Mouse (Mus musculus) effector memory CD4-positive, alpha-beta T cell, adult 7 months (primary cell): ENCODE results near the gene Spred2. TPM values are rescaled to one million over a fixed set of nuclear protein-coding genes. Genes with fewer than 3 reads are reported as not detected.

Experiments
- polyA plus RNA-seq: library from polyadenylated mRNA; unstranded; fragments of 100-300 nt; shearing (Covaris generic); gene quantifications from one replicate; pipeline ENCODE4 v1.2.1, GENCODE M21; 2017

Gene Spred2
- 8.6 TPM for polyA plus RNA-seq

DNA sequence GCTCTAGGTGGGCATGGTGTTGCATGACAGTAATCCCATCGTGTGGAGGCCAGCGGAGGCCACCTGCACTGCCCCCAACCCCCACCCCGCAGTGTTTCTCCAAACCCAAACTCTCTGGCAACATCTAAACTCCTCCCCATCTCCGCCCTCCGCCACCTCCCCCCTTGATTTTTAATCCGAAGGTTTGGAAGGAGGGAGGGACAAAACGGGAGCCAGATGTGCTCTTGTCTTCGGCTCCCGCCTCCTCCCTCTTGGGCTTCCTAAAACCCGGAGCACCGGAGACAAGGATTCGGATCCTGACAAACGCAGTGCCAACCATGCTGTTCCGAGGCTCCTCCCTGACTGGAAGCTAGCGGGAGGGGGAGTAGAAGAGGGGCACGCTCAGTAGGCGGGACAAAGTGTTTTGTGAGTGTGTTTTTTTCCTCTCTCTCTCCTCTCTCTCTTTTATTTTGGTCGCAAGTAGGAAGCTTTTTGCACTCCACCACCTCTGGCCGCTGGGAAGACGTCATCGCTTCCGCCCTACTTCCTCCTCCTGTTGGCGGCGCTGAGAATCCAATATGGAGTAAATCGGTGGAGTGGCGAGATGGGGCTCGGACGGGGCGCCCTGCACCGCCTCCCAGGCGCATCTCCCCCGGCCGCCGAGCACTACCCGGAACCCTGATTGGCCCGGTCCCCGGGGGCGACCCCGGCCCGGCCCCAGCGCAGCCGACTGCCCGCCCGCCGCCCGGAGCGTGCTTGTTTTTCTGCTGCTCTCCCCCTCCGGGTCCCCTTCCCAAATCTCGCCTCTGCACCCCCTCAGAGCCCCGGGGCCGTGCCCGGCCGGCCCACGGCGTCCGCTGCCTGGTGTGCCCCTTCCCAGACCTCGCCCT, at the start of gene Spred2:
Gene Spred2 (plus strand): TSS at position 488 of the 869 bp plus-strand sequence.

Other genes starting within 250 kb of the Spred2 start
- gene Actr2, start 188.5 kb downstream of the Spred2 start, polyA plus RNA-seq = 168 TPM